Mouse (Mus musculus) large intestine, adult 2 months (tissue): ENCODE measurements at regions not wholly inside any gene's neighbourhood (a gene's known extent, or its start where the extent isn't known, plus 50 kb on each side); places are given as distances from the start of the nearest gene placed in this dataset.

ENCODE experiments used
- DNase-seq: peaks from one replicate; pipeline ENCODE4 v3.0.0-alpha.2; 2012; ENCODE audit warnings: low read depth, low spot score
- WGBS: fragments of 180-500 bp; shearing (Covaris S2); methylation state at CpG from one replicate; pipeline ENCODE4 v1.1.7; 2018; 5-methylcytosine and 5-hydroxymethylcytosine counted together

- DNase-seq, result no peak
- 94% methylated on average over 4 of the region's 4 CpGs for WGBS
Observed at GRCm38 (mm10) chr5:45144186-45144585, 305.9 kb downstream of the Qdpr start.

DNA sequence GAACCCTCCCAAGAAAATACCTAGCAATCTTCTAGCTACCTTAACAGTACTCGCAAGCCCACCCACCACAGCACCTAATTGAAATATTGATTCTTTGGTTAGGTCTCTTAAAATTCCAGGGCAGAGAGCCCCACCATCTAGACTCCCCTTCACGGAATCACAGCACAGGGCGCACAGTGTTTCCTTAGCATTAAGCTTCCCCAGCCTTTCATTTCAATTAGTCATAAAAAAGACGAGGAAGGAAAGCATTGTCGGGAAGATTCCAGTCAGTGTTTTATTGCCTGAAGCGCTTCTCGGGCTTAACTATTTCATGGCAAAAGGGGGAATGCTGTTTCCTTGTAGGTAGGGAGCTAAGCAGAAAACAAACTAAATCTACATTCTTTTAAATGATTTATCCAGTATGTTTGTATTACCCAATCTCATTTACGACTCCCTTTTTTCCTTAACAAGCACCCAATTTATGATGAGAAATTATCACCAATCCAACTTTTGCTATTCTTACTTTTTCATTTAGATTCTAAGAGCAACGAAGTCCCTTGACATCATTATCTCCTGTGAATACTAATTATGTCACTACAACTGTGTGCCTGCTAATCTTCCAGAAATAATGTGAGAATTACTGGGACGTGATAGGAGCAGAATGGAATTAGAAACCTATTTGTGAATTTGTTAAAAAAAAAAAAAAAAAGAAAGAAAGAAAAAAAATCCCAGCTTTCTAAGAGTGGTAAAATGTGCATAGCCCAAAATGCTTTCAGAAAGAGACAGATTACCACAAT lies 312.6 kb downstream of the Qdpr start:
- DNase-seq, result no peak
- 20% methylated on average over 10 of the region's 10 CpGs for WGBS

GRCm38 (mm10) chr5:45136696-45137095 lies 313.3 kb downstream of the Qdpr start:
- WGBS, result 26% methylated on average over 3 of the region's 3 CpGs
- DNase-seq, result no peak

DNA sequence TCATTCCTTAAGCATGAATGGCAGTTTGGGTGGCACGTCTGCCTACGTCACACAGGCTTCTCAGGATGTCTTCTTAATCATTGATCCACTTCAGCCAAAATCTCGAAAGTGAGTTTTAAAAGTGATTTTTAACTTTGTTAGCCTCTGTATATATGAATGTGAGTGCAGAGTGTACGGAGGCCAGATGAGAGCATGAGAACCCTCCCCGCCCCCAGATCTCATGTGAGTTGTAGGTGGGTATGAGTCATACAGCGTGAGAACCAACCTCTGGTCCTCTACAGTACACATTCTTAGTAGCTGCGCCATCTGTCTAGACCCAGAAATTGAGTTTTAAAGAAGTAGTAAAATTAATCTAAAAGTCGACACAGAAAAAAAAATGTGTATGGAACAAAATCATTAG lies 322.1 kb downstream of the Qdpr start:
- DNase-seq, result no peak
- 74% methylated on average over 8 of the region's 8 CpGs for WGBS

DNA sequence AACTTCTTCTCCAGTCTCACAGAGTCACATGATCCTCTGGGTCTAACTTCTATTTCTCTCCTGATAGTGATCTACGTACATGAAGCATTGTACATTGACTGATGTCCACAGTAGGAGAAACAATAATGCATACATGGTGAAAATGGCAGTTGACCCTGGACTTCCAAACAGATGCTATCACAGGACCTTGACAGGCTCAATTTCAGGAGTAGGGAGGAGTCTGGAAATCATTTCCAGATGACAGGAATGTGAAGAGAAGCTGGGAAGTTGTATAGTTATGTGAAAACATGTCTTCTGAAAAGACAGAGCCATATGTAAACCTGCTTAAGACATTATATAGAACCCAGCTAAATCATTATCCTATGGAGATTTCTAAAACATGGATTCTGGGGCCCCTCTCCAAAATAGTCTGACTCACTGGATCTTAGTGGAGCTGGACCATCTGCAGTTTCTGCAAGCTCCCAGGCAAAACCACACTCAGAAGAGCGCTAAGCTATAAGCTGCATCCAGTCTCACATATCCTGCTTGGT lies 322.3 kb upstream of the Ldb2 start:
- no peak for DNase-seq
- 86% methylated on average over 2 of the region's 2 CpGs for WGBS

- 97% methylated on average over 2 of the region's 2 CpGs for WGBS
- DNase-seq, result no peak
Observed at GRCm38 (mm10) chr5:45119757-45120156, 320.3 kb upstream of the Ldb2 start.

DNA sequence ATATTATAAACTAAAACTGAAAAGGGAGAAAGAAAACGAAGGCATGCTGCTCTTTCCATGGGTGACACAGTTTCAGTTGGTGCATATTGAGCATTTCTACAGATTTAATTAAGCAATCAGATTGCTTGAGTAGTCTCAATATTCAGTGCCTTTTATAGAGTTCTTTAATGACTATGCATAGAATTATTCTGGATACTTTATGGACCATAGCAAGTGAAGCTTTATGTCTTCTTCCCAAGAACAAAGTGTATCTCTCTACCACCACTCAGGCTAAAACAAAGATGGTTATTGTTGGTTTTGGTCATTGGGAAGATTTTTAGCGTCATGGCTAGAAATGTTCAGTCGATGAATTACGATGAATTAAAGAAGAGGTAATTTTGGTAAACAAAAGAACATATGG lies 311.8 kb upstream of the Ldb2 start:
- 60% methylated on average over 4 of the region's 4 CpGs for WGBS
- DNase-seq, result no peak

- DNase-seq, result no peak
- whole genome bisulfite sequencing, result 31% methylated on average over 3 of the region's 3 CpGs
Observed at GRCm38 (mm10) chr5:45110797-45111196, 311.3 kb upstream of the Ldb2 start.

GRCm38 (mm10) chr5:45105236-45105816 lies 305.8 kb upstream of the Ldb2 start:
- WGBS, result 71% methylated on average over 9 of the region's 9 CpGs
- DNase-seq, result no peak

GRCm38 (mm10) chr5:45103763-45104428 lies 304.4 kb upstream of the Ldb2 start:
- DNase-seq, result no peak
- 82% methylated on average over 6 of the region's 6 CpGs for WGBS

DNA sequence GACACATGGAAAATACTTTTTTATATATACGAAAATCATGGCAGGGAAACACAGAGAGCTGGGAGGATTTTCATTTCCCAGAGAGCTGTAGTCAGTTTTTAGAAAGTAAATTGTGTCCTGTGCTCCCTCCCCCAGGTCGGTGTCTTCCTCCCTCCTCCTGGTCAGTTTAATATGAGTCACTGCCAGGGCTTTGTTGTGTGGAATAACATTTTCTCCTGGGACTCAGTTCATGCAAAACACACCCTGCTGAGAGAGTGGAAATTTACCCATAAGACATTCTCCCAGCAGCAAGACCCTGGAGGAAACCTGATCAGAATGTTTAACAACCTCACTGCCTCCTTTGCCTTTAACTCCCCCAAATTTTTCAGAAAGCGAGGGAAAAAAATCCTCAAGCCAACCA lies 303.2 kb upstream of the Ldb2 start:
- DNase-seq, result no peak
- WGBS, result 51% methylated on average over 3 of the region's 3 CpGs

DNA sequence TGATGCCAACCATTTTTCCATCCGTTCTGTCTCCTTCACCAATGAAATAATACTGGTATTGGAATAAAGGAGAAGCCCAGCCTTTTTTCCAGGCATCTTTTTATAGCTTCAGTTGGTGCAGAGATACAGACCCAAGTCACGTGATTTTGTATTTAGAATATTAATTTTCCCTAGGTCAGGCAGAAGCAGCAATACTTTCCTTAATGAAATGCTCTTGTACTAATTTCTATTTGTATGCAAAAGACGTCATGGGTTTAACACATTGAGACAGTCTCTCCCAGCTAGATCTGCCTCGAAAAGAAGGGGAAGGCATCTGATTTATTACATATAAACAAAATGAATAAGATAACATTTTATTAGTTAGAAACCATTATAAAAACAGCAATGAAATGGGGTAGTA lies 302.3 kb upstream of the Ldb2 start:
- DNase-seq, result no peak
- WGBS, result 51% methylated on average over 4 of the region's 4 CpGs

DNA sequence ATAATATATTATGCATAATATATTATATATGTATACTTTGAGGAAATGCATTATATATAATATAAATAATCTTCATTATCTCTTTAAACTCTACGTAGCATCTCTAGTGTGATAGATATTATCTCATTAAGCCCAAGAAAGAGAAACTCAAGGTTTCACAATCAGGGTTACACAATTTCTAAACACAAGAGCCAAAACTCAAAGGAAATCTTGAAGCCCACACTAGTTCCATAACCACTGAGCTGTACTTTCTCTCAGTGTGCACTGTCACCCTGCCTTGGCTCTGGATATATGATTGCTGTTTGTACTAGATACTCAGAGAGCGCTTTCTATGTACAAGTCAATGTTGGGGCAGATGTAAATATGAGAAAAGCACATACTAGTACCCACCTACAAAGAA lies 299.6 kb upstream of the Ldb2 start:
- WGBS, result 89% methylated on average over 2 of the region's 2 CpGs

GRCm38 (mm10) chr5:45097941-45098340 lies 298.5 kb upstream of the Ldb2 start:
- 86% methylated on average over 1 of the region's 1 CpGs for WGBS
- DNase-seq, result no peak

More for the DNA sequence above, 299.6 kb upstream of the Ldb2 start:
- no peak for DNase-seq

DNA sequence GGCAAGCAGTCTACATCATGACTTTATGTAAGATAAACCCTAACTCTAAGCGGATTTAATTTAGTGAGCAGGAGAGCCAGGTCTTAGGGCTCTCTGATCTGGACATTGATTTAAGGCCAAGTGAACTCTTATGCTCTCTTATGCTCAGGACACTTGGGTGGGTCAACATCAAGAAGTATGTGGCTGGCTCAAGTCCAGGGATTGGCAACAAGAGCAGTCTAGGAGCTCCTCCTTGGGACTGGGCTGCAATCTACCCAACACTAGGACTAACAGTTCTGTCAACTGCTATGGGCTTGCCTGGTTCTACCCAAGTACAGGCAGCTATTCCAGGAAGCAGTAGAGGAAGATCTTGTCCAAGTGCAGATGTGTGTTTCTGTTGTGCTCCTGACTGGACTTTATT lies 285.3 kb upstream of the Ldb2 start:
- WGBS, result 81% methylated on average over 1 of the region's 1 CpGs
- DNase-seq, result no peak

- DNase-seq, result no peak
Observed at GRCm38 (mm10) chr5:45082601-45083000, 283.1 kb upstream of the Ldb2 start.

GRCm38 (mm10) chr5:45076347-45076890 lies 276.9 kb upstream of the Ldb2 start:
- WGBS, result 66% methylated on average over 4 of the region's 4 CpGs
- DNase-seq, result no peak

DNA sequence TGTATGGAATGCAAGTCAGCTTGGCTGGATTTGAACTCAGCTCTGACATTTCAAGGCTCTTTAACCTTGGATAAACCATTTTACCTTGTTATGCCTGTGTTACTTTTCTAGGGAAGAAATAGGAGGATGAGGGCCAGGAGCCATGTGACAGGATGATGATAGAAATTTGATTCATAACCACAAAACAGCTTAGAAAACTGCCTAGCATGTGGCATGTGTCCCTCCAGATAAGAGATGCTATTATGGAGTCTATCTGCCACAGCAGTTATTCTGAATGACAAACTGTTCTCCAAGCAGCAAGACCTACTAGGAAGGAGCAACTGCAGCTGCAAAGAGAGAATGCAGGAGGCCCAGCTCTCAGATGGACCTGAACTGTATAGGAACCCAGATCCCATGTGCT lies 275.7 kb upstream of the Ldb2 start:
- no peak for DNase-seq

DNA sequence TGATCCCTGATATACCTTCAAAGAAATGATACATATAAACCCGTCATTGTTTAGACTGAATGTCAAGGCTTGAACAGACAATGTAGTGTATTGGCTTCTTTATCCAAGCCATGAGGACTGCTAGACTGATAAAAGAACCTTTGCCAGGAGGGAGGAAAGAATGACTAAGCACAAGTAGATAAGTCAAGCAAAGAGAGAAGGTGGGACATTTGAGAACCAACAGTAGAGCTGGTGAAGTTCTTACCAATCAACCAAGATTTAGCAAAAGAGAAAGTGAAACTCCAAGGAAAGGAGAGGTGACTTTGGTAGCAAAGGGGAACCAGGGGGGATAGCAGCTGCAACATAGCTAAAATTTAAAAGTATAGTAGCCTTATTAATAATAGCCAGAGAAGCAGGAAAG lies 273.0 kb upstream of the Ldb2 start:
- 95% methylated on average over 1 of the region's 1 CpGs for WGBS
- DNase-seq, result no peak

GRCm38 (mm10) chr5:45065917-45066699 lies 266.6 kb upstream of the Ldb2 start:
- 80% methylated on average over 8 of the region's 8 CpGs for WGBS

More at GRCm38 (mm10) chr5:45065917-45066699, 266.6 kb upstream of the Ldb2 start:
- no peak for DNase-seq
